In the genomic region with DNA sequence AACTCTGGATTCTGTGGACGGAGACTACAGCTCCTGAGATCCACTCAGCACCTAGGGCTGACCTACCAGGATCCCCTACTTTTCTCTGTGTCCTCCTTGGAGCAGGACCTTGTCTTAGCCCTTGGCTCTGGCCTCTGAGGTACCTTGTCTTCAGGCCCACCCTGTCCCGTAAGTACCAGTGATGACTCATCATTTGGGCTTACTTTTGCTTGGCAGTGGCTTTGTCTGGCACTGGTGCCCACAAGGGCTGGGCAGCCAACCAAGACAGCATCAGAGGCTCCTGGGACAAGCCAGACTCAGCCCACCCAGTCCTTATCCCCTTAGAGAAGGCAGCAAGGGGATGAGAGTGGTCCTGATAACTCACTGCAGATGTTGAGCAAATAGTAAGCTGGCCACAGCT, we compare ENCODE assay signal across 25 mouse cellular contexts. TPM values are rescaled to one million over a fixed set of nuclear protein-coding genes. Genes with fewer than 3 reads are reported as not detected.
DNase-seq lines count a peak whose midpoint lies in the region; ATAC-seq and TF ChIP-seq lines count a peak whose summit lies in the region.
"Had no signal": no experiment of that assay in that cellular context is flagged by ENCODE, and none has a peak within 500 bp of the region (broad histone marks: within the 10 kb centered on the region; RNA-seq: fewer than 3 reads in every experiment).

No protein-coding gene starts in this region.

- H3K27me3 ChIP-seq in cerebellum, adult 2 months (ENCODE audit: control insufficient read depth, insufficient read depth, low read length), result no peaks in the 10 kb centered on the region
- no peaks in the 10 kb centered on the region for H3K27me3 ChIP-seq in myocyte (ENCODE audit: control insufficient read depth, insufficient read depth, insufficient read length)
- H3K27me3 ChIP-seq in lung, postnatal 0 days (replicated peaks; ENCODE audit: insufficient read depth, low read length), result no peaks in the 10 kb centered on the region
- H3K27me3 ChIP-seq: embryonic facial prominence, embryonic 15.5 days had no signal

- no peak overlapping the region for H3K9ac ChIP-seq in lung, postnatal 0 days (replicated peaks; ENCODE audit: low read depth)
- H3K9ac ChIP-seq: embryonic facial prominence, embryonic 15.5 days; heart, embryonic 13.5 days; hindbrain, embryonic 12.5 days; midbrain, embryonic 12.5 days; neural tube, embryonic 12.5 days had no signal

- H3K4me2 ChIP-seq in myocyte (ENCODE audit: low read depth), result peak overlapping the region; percentile 36
- no peak overlapping the region for H3K4me2 ChIP-seq in lung, postnatal 0 days (replicated peaks; ENCODE audit: low read depth, low read length)
- H3K4me2 ChIP-seq: embryonic facial prominence, embryonic 15.5 days; heart, embryonic 13.5 days; hindbrain, embryonic 12.5 days; midbrain, embryonic 12.5 days; neural tube, embryonic 12.5 days had no signal

- TF ChIP-seq POLR2A in cerebellum, adult 2 months (IDR thresholded peaks at IDR 0.05; ENCODE audit: borderline replicate concordance, insufficient read depth, low read length), result no peak
- TF ChIP-seq POLR2A in myocyte (IDR thresholded peaks at IDR 0.05; ENCODE audit: insufficient read length, low read depth), result no peak

- no peak overlapping the region for H3ac ChIP-seq in myocyte (ENCODE audit: control insufficient read depth, insufficient read length)

- TF ChIP-seq EP300 in lung, postnatal 0 days (IDR thresholded peaks at IDR 0.05), result no peak

- H3K9me3 ChIP-seq in lung, postnatal 0 days (ENCODE audit: low read length), result no peaks in the 10 kb centered on the region
- H3K9me3 ChIP-seq: embryonic facial prominence, embryonic 15.5 days; heart, embryonic 13.5 days; hindbrain, embryonic 12.5 days; midbrain, embryonic 12.5 days; neural tube, embryonic 12.5 days had no signal

- ATAC-seq in lung, postnatal 0 days, result no peak
- ATAC-seq: CD4-positive, CD25-positive, alpha-beta regulatory T cell, adult 4 months; forebrain, embryonic 16.5 days; inflammation-experienced regulatory T-cells, adult 6 months had no signal

- peak; percentile 32 to 34 for DNase-seq in cerebellum, postnatal 14 days
- DNase-seq in cerebellum, adult 2 months, result no peak
- DNase-seq in 416B (ENCODE audit: low read depth) (peak; percentile 10), NIH3T3 (ENCODE audit: low read depth) (peak; percentile 32)
- DNase-seq in left cerebral cortex, adult 9 months (ENCODE audit: low spot score in 2 of 2), result no peak
- DNase-seq in lung, postnatal 0 days (ENCODE audit: low spot score), result no peak
- DNase-seq: cerebellum, adult 11-12 months; cerebellum, postnatal 36 days; gastrocnemius, postnatal 10 days; heart, postnatal 14 days; kidney, adult 18-20 months; kidney, postnatal 4 days; lung, adult 18-20 months; lung, postnatal 14 days; retina, postnatal 1 day; right cerebral cortex, postnatal 25 days had no signal

- WGBS in cerebellum, adult 2 months, result 45% methylated on average over 2 of the region's 2 CpGs
- 82% methylated on average over 2 of the region's 2 CpGs for WGBS in lung, postnatal 0 days

- H3K36me3 ChIP-seq in myocyte (ENCODE audit: control insufficient read depth, insufficient read depth), result no peaks in the 10 kb centered on the region
- no peaks in the 10 kb centered on the region for H3K36me3 ChIP-seq in lung, postnatal 0 days (ENCODE audit: insufficient read depth, low read length)
- H3K36me3 ChIP-seq: embryonic facial prominence, embryonic 15.5 days; heart, embryonic 13.5 days; hindbrain, embryonic 12.5 days; midbrain, embryonic 12.5 days; neural tube, embryonic 12.5 days had no signal

- no peak overlapping the region for H3K27ac ChIP-seq in cerebellum, adult 2 months (ENCODE audit: insufficient read depth, low read length)
- no peak overlapping the region for H3K27ac ChIP-seq in lung, postnatal 0 days (ENCODE audit: low read length)
- H3K27ac ChIP-seq: embryonic facial prominence, embryonic 15.5 days; heart, embryonic 13.5 days; hindbrain, embryonic 12.5 days; midbrain, embryonic 12.5 days; neural tube, embryonic 12.5 days had no signal

- H3K4me1 ChIP-seq in cerebellum, adult 2 months (ENCODE audit: control insufficient read depth, insufficient read depth, low read length), result no peaks in the 10 kb centered on the region
- 0 out of 2 replicates have a peak, but pooled peaks cover 2% of the 10 kb centered on the region for H3K4me1 ChIP-seq in lung, postnatal 0 days (ENCODE audit: insufficient read depth, low read depth, low read length)

- no peak overlapping the region for H3K4me3 ChIP-seq in cerebellum, adult 2 months (replicated peaks; ENCODE audit: insufficient read depth, low read depth, low read length)
- H3K4me3 ChIP-seq in myocyte, result no peak overlapping the region
- H3K4me3 ChIP-seq in lung, postnatal 0 days (ENCODE audit: low read depth, low read length), result no peak overlapping the region
- H3K4me3 ChIP-seq: embryonic facial prominence, embryonic 15.5 days; heart, embryonic 13.5 days; hindbrain, embryonic 12.5 days; midbrain, embryonic 12.5 days; neural tube, embryonic 12.5 days had no signal

- TF ChIP-seq CTCF in cerebellum, adult 2 months (IDR thresholded peaks at IDR 0.05; ENCODE audit: borderline replicate concordance, insufficient read depth, low read depth, low read length), result no peak
- TF ChIP-seq CTCF in lung, postnatal 0 days (IDR thresholded peaks at IDR 0.05), result no peak

- H3K79me2 ChIP-seq in myocyte (ENCODE audit: control insufficient read depth, insufficient read depth), result no peaks in the 10 kb centered on the region

TF ChIP-seq in myocyte, 11 proteins besides CTCF, POLR2A, EP300 and RAD21:
- TF ChIP-seq MYOD1 (IDR thresholded peaks at IDR 0.05; ENCODE audit: control insufficient read depth in 1 of 3, insufficient read length in 2 of 3, low read depth in 2 of 3) (peak in 1 of 3 experiments; percentile 1), REST (IDR thresholded peaks at IDR 0.05; ENCODE audit: insufficient read depth, insufficient read length) (no peak)

RNA-seq across cellular contexts. Expression of gene Sulf2, which starts 11.9 kb away (rescaled TPM):
- 39.2 and 40.0 TPM in 2 replicates for polyA plus RNA-seq in cerebellum, adult 2 months (2012; rRNA removed)
- 36.7 TPM for polyA plus RNA-seq in myocyte (2012; fragmentation: generic; extraction: Trizol)
- polyA plus RNA-seq in lung, postnatal 0 days (2015; fragmentation: Nextera tagmentation; extraction: Ambion mirVana), result 10.8 and 13.6 TPM in 2 replicates

Comparison
In these comparisons a context has a peak if more than half of its experiments do, and no peak if none do; other contexts are left out.
1. DNase-seq: peak in cerebellum, postnatal 14 days (2 of 2), 416B (single experiment) and NIH3T3 (single experiment); none in cerebellum, adult 2 months (0 of 2), left cerebral cortex, adult 9 months (0 of 2) and lung, postnatal 0 days (single experiment).